Mouse (Mus musculus) embryonic fibroblast, embryonic 13.5 days (primary cell): ENCODE measurements around the gene Foxp1.

Source experiments
- CTCF ChIP-seq: IDR thresholded peaks from 2 replicates; pipeline ENCODE4 v1.5.1; 2011; ENCODE audit warnings: mild to moderate bottlenecking, control low read depth, low read length, moderate library complexity, borderline replicate concordance; ENCODE audit not compliant: insufficient read depth
- POLR2A ChIP-seq: IDR thresholded peaks from 2 replicates; pipeline ENCODE4 v1.6.1; 2011; ENCODE audit warnings: low read depth, mild to moderate bottlenecking, control low read depth, low read length, moderate library complexity

GRCm38 (mm10) chr6:99153682-99154081 is 368.8 kb downstream of the Foxp1 start:
- TF ChIP-seq CTCF (no peak), POLR2A (no peak)
